Mouse (Mus musculus) neutrophil, adult 83 days (primary cell): Measurements from ENCODE around the gene Nos3. TPM values are rescaled to one million over a fixed set of nuclear protein-coding genes. Genes with fewer than 3 reads are reported as not detected.

Experiments
- total RNA-seq, 2 experiments: library from RNA; stranded (reverse); gene quantifications; one replicate each; pipeline ENCODE4 v1.2.4; 2023

The Nos3 gene
- total RNA-seq = under 1 TPM; 0.44 to 0.53 TPM

DNA sequence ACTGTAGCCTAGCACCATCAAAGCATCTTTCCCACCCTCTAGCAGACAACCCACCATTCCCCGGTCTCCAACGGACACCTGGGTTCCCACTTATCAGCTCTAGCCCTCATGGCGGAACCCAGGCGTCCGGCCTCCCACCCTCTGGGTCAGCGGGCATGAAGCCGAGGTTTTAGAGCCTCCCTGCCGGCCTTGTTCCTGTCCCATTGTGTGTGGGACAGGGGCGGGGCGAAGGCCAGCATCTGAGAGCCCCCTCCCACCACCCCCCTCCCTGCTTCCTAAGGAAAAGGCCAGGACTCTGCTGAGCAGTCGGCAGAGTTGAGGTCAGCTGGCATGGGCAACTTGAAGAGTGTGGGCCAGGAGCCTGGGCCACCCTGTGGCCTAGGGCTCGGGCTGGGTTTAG lies at the start of gene Nos3:
Gene Nos3 (plus strand): TSS at position 303 of the 400 bp plus-strand sequence.

DNA sequence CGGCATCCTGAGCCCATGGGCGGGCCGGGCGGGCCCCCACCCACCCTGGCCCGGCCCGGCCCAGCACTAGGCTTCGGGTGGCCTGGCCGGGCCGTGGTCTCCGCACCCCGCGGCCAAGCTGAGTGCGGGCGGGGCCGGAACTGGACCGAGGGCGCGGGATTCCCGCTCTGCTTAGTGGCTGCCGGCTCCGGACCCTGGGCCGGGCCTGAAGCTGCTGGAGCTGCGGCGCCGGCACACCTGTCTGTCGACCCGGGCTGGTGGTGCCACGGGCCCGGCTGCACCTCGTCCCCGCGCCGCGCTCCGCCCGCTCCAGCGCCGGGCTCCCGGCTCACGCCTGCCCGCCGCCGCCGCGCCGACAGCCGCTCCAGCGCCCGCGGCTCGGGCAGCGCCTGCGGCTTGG lies 13.3 kb upstream of the Nos3 start, which contains the start of gene Kcnh2:
Gene Kcnh2 (minus strand): TSS at position 327 of the 400 bp plus-strand sequence.

DNA sequence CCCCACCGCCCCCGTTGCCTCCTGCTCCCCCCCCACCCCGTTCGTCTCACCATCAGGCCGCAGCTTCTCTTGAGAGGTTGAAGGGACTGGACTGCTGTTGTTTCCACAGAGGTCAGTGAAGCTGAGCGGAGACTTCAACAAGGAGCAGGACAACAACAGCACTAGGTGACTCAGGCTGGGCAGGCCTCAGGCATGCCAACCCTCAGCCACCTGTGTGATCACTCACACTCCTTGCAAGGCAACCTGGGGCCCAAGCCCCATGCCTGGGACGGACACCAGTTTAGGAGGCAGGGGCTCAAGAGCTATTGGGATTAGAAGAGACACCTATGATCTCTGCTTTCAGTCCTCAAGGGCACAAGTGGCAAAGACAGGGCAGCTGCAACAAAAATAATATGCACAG lies 27.3 kb downstream of the Nos3 start, which contains the start of gene Atg9b:
Gene Atg9b (minus strand): TSS at position 280 of the 400 bp plus-strand sequence.

DNA sequence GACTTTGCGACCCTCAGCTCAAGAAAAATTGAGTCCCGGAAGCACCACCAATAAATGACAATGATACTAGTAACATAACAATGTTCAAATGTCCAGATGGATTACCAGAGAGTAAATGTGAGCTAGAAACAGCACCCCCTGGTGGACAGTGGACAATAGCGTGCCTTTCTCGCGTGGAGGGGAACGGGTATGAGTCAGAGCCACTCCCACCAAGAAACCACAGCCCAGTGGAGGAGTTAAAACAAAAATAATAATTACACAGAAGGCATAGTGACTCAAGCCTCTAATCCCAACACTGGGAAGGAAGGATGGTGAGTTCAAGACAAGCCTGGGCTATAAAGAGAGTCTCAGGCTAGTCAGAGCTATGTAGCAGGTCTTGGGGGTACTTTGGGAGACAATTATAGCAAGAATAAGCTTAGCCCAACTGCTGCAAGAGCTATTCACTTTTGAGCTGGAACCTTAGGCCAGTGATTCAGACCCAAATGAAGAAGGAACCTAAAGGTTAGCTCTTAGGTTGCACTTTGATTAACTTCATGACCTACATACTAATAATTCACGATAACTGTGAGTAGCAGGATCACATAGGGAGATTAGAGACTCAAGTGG lies 28.9 kb downstream of the Nos3 start, which contains the start of gene Abcb8:
Gene Abcb8 (plus strand): TSS at position 272 of the 606 bp plus-strand sequence.

DNA sequence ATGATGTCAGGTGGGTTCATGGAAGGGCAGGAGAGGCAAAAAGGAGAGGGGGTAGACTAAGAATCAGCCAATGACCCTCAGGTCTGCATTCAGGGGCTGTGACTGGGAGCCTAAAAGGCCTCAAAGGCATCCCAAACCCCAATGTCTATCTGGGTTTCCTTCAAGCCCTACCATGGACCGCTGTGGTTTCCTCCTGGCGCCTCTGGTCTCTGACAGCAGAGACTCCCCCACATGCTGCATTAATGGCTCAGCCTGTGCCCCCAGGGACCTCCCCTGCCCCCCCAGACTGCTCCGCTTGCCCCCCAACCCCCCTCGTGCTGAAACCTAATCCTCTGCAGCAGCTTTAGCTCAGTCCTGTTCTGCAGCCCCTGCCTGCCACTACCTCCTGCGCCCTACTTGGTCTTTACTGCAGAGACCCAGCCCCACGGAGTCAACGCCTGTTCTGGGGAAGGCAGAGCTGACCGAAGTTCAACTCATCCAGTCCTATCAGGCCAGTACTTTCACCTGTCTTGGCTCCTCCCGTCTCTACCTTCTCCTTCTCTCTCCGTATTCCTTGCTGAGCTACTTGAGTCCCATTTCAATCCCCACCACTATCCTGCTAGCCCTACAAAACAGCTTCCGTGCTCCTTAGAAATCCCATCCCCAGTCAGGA lies 48.6 kb downstream of the Nos3 start, which contains the start of gene Asic3:
Gene Asic3 (plus strand): TSS at position 351 of the 652 bp plus-strand sequence.

DNA sequence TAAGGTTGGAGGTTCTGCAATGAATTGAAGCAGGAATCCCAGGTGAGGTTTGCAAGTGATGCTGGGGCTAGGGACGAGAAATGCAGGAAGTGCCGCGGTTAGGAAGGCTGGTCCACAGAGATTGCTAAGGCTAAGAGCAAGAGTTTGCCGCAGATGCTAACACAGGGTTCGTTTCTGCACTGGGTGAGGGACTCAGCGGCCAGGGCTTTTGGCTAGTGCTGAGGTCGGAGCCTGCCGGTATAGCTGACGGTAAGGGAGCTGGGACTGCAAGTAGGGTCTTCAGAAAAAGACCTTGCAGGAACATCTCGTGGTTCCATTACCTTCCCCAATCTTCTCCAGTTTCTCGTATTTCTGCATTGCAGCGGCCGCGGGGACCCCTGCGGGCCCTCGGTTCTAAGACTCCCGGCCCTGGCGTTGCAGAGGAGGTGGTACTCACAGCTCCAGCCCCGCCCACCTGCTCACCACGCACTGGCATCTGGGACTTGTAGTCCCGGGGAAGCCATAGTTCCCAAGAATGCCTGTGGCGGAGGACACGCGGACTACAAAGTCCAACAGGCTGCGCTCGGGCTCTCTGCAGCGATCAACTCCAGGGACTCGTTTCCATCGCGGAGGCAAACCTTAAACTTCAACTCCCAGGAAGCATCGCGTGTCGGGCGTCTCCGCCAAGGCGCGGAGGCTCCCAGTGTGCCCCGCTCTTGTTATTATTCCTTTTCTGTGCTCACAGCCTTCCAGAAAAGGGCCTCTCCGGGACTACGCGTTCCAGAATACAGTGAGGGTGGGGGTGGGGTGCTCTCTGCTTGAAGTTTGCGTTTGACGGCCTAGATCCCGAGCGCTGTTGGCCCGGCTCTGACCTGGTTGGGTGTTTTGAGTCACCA lies 58.8 kb downstream of the Nos3 start, which contains the start of the genes Cdk5 and Slc4a2:
Gene Cdk5 (minus strand): TSS at position 402 of the 875 bp plus-strand sequence.
Gene Slc4a2 (plus strand): TSS at position 709 of the 875 bp plus-strand sequence.

Other genes with a start within 250 kb of the Nos3 start
- 1 to 10 TPM; 4.9 to 5.7 TPM for gene Nupl2, start 199.8 kb upstream of the Nos3 start, total RNA-seq
- under 1 TPM in 1 of 2 experiments, not detected in 1; 0.20 TPM for gene Kcnh2, start 13.2 kb upstream of the Nos3 start, total RNA-seq
- gene Atg9b, start 27.3 kb downstream of the Nos3 start, total RNA-seq = under 1 TPM; 0.49 to 0.75 TPM
- 10 to 100 TPM; 10.5 to 16.4 TPM for gene Abcb8, start 28.9 kb downstream of the Nos3 start, total RNA-seq
- gene Asic3, start 48.6 kb downstream of the Nos3 start, total RNA-seq = not detected
- gene Cdk5, start 58.7 kb downstream of the Nos3 start, total RNA-seq = 10 to 100 TPM; 23.0 to 26.2 TPM
- 10 to 100 TPM; 55.9 to 64.2 TPM for gene Slc4a2, start 59.0 kb downstream of the Nos3 start, total RNA-seq
- 10 to 100 TPM; 28.0 to 38.0 TPM for gene Fastk, start 80.5 kb downstream of the Nos3 start, total RNA-seq
- gene Tmub1, start 83.0 kb downstream of the Nos3 start, total RNA-seq = 10 to 100 TPM; 11.4 to 14.7 TPM
- 10 to 100 TPM; 29.6 to 31.4 TPM for gene Agap3, start 87.4 kb downstream of the Nos3 start, total RNA-seq
- gene Gbx1, start 162.4 kb downstream of the Nos3 start, total RNA-seq = not detected
- not detected for gene Asb10, start 176.2 kb downstream of the Nos3 start, total RNA-seq
- not detected for gene 4931409K22Rik, start 192.0 kb downstream of the Nos3 start, total RNA-seq
- 10 to 100 TPM; 27.8 to 28.5 TPM for gene Abcf2, start 212.7 kb downstream of the Nos3 start, total RNA-seq
- gene Chpf2, start 221.9 kb downstream of the Nos3 start, total RNA-seq = 10 to 100 TPM; 21.5 to 27.1 TPM